Mouse (Mus musculus) hindbrain, postnatal 0 days (tissue): ENCODE data around the gene Jarid2. TPM values are rescaled to one million over a fixed set of nuclear protein-coding genes. Genes with fewer than 3 reads are reported as not detected.
A peak's percentile ranks its signal among the peaks of the same experiment; 100 is the strongest.

Experiments
- ATAC-seq: fragments of 200-750 bp; cut with Nextera tagmentation; 2 replicates; pipeline ENCODE4 v1.8.0; 2017; ENCODE audit warnings: mild to moderate bottlenecking, moderate TSS enrichment, moderate library complexity
- DNase-seq: peaks from one replicate; pipeline ENCODE4 v3.0.0-alpha.2; 2015; ENCODE audit warnings: low spot score
- H3K27ac ChIP-seq: fragments of 300-500 bp; sonication (generic); 2 replicates; pipeline ENCODE4 v1.5.1; 2014; ENCODE audit warnings: mild to moderate bottlenecking
- H3K27me3 ChIP-seq: fragments of 300-500 bp; sonication (generic); 2 replicates; pipeline ENCODE4 v1.6.1; 2014; ENCODE audit warnings: low read length, mixed read lengths; ENCODE audit not compliant: insufficient read depth
- H3K36me3 ChIP-seq: fragments of 300-500 bp; sonication (generic); 2 replicates; pipeline ENCODE4 v1.6.1; 2014; ENCODE audit warnings: low read length, mixed read lengths; ENCODE audit not compliant: insufficient read depth
- H3K4me1 ChIP-seq: fragments of 300-500 bp; sonication (generic); 2 replicates; pipeline ENCODE4 v1.6.1; 2014; ENCODE audit warnings: antibody characterized with exemption, low read length, mixed read lengths; ENCODE audit not compliant: insufficient read depth
- H3K4me2 ChIP-seq: fragments of 300-500 bp; sonication (generic); 2 replicates; pipeline ENCODE4 v1.6.1; 2014; ENCODE audit warnings: low read depth, mild to moderate bottlenecking, low read length, moderate library complexity, mixed read lengths
- H3K4me3 ChIP-seq: fragments of 300-500 bp; sonication (generic); 2 replicates; pipeline ENCODE4 v1.5.1; 2014; ENCODE audit warnings: low read length
- H3K9ac ChIP-seq: fragments of 300-500 bp; sonication (generic); replicated peaks from 2 replicates; pipeline ENCODE4 v1.6.1; 2014; ENCODE audit warnings: mild to moderate bottlenecking, low read length, moderate library complexity, mixed read lengths
- H3K9me3 ChIP-seq: fragments of 300-500 bp; sonication (generic); 2 replicates; pipeline ENCODE4 v1.6.1; 2016; ENCODE audit warnings: low read length, mixed read lengths
- CTCF ChIP-seq: IDR thresholded peaks from 2 replicates; pipeline ENCODE4 v1.5.1; 2016; ENCODE audit warnings: antibody characterized with exemption, control low read depth, low read depth
- WGBS: fragments of 180-500 bp; shearing (Covaris S2); extraction: QIAGEN DNeasy Blood & Tissue Kit; methylation state at CpG from one replicate; pipeline ENCODE4 v1.1.7; 2014; 5-methylcytosine and 5-hydroxymethylcytosine counted together
- polyA plus RNA-seq: library from polyadenylated mRNA; unstranded; fragments of >200 nt; fragmentation: Nextera tagmentation; extraction: Ambion mirVana; gene quantifications from 2 replicates; pipeline ENCODE4 v1.2.1, GENCODE M21; 2015
- total RNA-seq: library from RNA; depleted of rRNA; stranded (reverse); fragments of >200 nt; gene quantifications from 2 replicates; pipeline ENCODE4 v1.2.3, GENCODE M21; 2014

Gene Jarid2
- total and polyA plus RNA-seq, 2 experiments from 2014 or later = 19.3 to 21.6 TPM

- no peak for ATAC-seq
- Histone ChIP-seq H3K4me2 (no peak overlapping the region), H3K27me3 (no peaks in the 10 kb centered on the region), H3K9ac (no peak overlapping the region), H3K27ac (no peak overlapping the region), H3K4me1 (peaks cover 5% of the 10 kb centered on the region; the same call in 1 of the 2 replicates), H3K36me3 (no peaks in the 10 kb centered on the region), H3K9me3 (no peaks in the 10 kb centered on the region), H3K4me3 (no peak overlapping the region)
- peak; percentile 53 for DNase-seq
- peak; percentile 54 for TF ChIP-seq CTCF
- WGBS = 69% methylated on average over 10 of the region's 10 CpGs
Measured at GRCm38 (mm10) chr13:44952393-44953086, 223.3 kb downstream of the Jarid2 start.

DNA sequence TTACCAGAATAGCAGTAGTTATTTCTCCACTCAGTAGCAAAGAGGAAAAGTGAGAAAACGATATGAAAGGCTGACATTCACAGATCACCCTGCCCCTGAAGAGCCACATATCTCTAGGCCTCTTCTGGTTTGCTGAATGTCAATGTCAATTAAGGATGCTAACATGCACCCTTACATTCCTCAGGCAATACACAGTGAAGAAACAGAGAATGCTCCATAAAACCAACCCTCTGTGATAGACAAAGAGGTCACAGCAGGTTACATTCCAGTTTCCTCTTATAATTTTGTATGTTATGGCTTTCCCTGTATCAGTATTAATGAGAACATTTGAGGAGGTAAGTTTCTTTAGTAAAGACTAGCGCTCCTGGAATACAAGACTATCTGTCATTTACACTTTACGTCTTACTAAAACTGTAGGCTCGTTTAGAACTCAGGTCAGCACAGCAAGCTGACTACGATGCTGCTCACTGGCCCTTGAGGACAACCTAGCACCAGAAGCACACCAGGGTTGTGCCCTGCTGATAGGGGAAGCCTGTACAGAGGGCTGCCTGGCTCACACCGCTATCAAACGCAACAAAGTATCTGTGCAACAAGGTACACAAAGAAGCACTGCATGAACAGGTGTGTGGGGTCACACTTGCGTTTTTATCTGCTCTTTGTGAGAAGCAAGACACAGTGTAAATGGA lies 224.4 kb downstream of the Jarid2 start:
- no peak overlapping the region for H3K4me3 ChIP-seq
- no peaks in the 10 kb centered on the region for H3K27me3 ChIP-seq
- H3K4me1 ChIP-seq = no peaks in the 10 kb centered on the region
- WGBS = 82% methylated on average over 8 of the region's 8 CpGs
- H3K27ac ChIP-seq = no peak overlapping the region
- TF ChIP-seq CTCF = no peak
- H3K4me2 ChIP-seq = no peak overlapping the region
- no peaks in the 10 kb centered on the region for H3K36me3 ChIP-seq
- DNase-seq (no peak), ATAC-seq (no peak)
- no peak overlapping the region for H3K9ac ChIP-seq
- H3K9me3 ChIP-seq = no peaks in the 10 kb centered on the region

DNA sequence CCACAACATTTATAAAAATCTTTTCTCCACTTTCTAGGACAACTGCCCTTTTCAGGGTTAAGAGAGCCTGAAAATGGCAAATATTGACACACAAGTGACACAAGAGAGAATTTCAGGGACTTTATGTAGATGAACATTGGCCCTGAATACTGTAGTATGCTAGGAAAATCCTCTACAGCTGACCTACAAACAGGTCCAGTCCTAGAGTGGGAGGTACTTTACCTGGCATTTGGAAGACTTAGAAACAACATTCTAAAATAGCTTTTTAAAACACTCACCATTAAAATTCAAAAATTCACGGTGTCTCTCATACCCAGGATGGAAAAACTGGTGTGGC lies 224.9 kb downstream of the Jarid2 start:
- Histone ChIP-seq H3K9me3 (no peaks in the 10 kb centered on the region), H3K36me3 (no peaks in the 10 kb centered on the region), H3K27ac (no peak overlapping the region), H3K27me3 (no peaks in the 10 kb centered on the region), H3K4me3 (no peak overlapping the region), H3K4me2 (no peak overlapping the region), H3K9ac (no peak overlapping the region), H3K4me1 (no peaks in the 10 kb centered on the region)
- no peak for TF ChIP-seq CTCF
- no peak for ATAC-seq
- no peak for DNase-seq
- WGBS = 90% methylated on average over 1 of the region's 1 CpGs

DNA sequence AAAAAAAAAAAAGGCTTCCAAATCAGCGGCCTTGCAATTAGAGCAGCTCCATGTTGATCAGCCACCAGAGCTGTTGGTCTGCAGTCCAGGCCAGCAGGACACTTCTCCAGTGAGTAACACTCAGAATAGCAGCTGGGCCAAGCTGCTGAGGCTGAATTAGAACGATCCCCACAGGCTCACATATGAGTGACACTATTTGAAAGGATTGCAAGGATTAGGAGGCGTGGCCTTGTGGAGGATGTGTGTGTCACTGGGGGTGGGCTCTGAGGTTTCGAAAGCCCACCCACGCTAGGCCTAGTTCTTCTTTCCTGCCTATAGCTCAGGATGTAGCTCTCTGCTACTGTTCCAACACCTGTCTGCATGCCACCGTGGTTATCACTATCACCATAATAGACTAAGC lies 226.5 kb downstream of the Jarid2 start:
- no peak for ATAC-seq
- no peak for TF ChIP-seq CTCF
- WGBS = 97% methylated on average over 6 of the region's 6 CpGs

GRCm38 (mm10) chr13:44957049-44957448 lies 227.8 kb downstream of the Jarid2 start:
- no peak for TF ChIP-seq CTCF
- no peaks in the 10 kb centered on the region for H3K36me3 ChIP-seq
- no peaks in the 10 kb centered on the region for H3K27me3 ChIP-seq
- 94% methylated on average over 8 of the region's 8 CpGs for WGBS
- DNase-seq = no peak
- H3K9ac ChIP-seq = no peak overlapping the region
- H3K4me3 ChIP-seq = no peak overlapping the region
- H3K4me1 ChIP-seq = 0 out of 2 replicates have a peak, but pooled peaks cover 6% of the 10 kb centered on the region
- no peak overlapping the region for H3K4me2 ChIP-seq
- no peak overlapping the region for H3K27ac ChIP-seq
- H3K9me3 ChIP-seq = no peaks in the 10 kb centered on the region
- ATAC-seq = no peak

More for the DNA sequence above, 226.5 kb downstream of the Jarid2 start:
- Histone ChIP-seq H3K27me3 (no peaks in the 10 kb centered on the region), H3K9me3 (no peaks in the 10 kb centered on the region), H3K4me2 (no peak overlapping the region), H3K4me3 (no peak overlapping the region), H3K36me3 (no peaks in the 10 kb centered on the region), H3K9ac (no peak overlapping the region), H3K4me1 (no peaks in the 10 kb centered on the region), H3K27ac (no peak overlapping the region)
- no peak for DNase-seq

DNA sequence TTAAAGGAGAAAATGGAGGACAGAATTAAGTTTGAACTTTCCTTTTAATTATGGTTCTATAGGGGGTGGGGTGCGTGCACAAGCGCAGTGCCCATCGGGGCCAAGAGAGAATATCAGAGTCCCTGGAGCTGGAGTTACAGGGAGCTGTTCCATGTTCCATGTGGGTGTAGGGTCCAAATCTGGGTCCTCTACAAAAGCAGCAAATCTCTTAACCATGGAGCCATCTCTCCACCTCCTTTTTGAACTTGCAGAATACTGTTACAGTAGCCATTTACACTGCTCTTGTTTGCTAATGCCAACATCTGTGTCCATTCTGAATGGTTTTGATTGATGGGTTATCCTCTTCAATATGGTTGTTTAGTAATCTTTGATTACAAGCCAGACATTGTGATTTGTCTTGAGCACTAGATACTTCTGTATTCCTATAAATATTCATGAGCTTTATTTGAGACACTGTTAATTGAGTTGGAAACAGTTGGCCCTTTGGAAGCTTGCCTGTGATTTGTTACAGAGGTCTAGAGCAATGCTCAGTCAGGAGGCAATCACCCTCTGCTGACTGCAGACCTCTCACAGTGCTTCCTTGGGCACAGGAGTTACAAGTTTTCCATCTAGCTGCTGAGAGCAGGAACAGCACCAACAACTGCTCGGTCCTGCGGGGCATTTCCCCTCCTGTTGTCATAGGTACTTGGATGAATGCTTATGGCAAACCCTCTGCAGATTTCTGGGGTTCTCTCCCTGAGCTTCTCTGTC lies 231.4 kb downstream of the Jarid2 start:
- H3K27ac ChIP-seq = no peak overlapping the region
- no peak overlapping the region for H3K9ac ChIP-seq
- WGBS = 48% methylated on average over 5 of the region's 5 CpGs
- 0 out of 2 replicates have a peak, but pooled peaks cover 6% of the 10 kb centered on the region for H3K4me1 ChIP-seq
- no peak overlapping the region for H3K4me2 ChIP-seq
- ATAC-seq = peak; percentile 89
- peak; percentile 50 for TF ChIP-seq CTCF
- DNase-seq = peak; percentile 89
- no peaks in the 10 kb centered on the region for H3K27me3 ChIP-seq
- H3K4me3 ChIP-seq = no peak overlapping the region
- no peaks in the 10 kb centered on the region for H3K36me3 ChIP-seq
- H3K9me3 ChIP-seq = no peaks in the 10 kb centered on the region
